Mouse (Mus musculus) natural killer cell, adult 2 months (primary cell): ENCODE results near the gene Oas2.
A peak's percentile ranks its signal among the peaks of the same experiment; 100 is the strongest.

Experiments
- DNase-seq, 2 experiments: peaks; one replicate each; pipeline ENCODE4 v3.0.0; 2022; ENCODE audit warnings: low spot score in 2 of 2

Gene Oas2

GRCm38 (mm10) chr5:120696865-120697264 is 52.8 kb downstream of the Oas2 start:
- DNase-seq, result peak in 1 of 2 experiments; percentile 83

DNA sequence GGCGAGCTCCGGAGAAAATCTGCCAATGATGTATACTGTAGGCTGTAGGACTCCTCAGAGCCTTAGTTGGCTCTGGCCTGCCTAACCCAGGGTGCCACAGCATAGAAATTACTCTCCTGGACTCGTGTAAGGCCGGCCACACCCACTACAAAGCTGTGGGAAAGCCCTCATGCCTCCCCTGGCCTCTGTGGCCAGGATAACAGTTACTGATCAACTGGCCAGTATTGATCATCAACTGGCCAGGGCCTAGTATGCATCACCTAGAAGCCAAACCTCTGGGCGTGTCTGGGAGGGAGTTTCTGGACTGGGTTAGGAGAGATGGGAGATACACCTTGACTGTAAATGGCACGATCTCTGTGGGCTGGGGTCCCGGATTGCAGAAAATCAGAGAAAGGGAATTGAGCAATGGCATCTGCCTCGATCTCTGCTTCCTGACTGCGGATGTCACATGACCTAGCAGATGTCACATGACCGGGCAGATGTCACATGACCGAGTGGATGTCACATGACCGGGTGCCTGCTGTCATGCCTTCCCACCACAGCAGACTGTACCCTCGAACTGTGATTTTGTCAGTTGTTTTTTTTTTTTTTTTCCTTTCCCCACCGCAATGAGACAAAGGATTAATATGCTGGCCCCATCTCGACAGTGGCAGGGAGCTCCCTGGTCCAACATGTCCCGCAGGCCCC is 53.5 kb downstream of the Oas2 start:
- DNase-seq, result peak in 1 of 2 experiments; percentile 61

GRCm38 (mm10) chr5:120694695-120695074 is 55.0 kb downstream of the Oas2 start:
- DNase-seq, result no peak

DNA sequence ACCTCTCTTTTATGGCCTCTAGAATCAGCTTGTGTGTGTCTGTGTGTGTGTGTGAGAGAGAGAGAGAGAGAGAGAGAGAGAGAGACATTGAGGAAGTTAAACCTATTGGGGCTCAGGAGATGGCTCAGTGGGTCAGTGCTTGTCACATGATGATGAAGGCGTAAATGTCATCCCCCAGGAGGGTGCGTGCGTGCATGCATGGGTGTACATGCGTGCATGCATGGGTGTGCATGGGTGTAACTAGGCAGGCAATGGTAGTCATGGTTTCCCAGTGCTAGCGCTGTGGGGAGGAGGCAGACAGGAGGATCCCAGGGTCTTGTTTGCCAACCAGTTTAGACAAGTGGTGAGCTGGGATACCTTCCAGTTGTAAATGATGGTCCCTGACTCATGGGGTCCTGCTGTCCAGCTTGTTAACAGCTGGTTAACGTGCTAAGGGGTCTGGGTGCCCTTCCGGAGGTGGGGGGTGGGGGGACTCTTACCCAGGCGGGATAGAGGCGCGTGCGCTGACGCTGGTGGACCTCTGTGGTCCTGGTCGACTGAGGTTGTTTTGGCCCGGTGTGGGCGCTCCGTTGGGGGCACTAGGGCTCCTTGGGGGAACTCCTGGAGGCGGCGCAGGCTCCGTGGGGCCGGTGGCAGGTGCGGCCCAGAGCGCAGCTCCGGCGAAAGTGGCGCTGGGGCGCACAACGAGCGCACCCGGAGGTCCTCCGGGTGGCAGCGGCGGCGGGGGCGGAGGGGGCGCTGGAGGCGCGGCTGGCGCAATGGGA is 55.5 kb downstream of the Oas2 start:
- DNase-seq, result peak in 1 of 2 experiments; percentile 87

DNA sequence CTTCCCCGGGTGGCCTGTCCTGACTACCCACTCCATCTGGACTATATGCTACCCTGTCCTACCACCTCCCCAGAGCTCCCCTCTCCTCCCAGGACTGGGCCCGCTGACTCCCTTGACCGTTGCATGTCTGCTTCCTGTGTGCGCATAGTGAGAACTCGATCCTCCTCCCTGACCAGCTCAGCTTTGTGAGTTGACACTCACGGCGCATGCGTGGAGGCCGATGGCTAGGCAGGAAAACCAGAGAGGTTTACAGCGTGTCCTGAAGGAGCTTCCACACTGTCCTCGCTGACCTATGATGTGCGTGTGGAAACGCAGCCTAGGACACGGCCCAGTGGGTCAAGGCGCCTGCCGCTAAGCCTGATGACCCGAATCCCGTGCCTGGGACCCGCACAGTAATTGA is 57.6 kb downstream of the Oas2 start:
- DNase-seq, result no peak

- no peak for DNase-seq
Measured at GRCm38 (mm10) chr5:120690417-120690816, 59.2 kb downstream of the Oas2 start.

GRCm38 (mm10) chr5:120688434-120688833 is 61.2 kb downstream of the Oas2 start:
- DNase-seq, result peak; percentile 34 to 63

- DNase-seq, result peak in 1 of 2 experiments; percentile 65
Measured at GRCm38 (mm10) chr5:120687897-120688296, 61.8 kb downstream of the Oas2 start.

- no peak for DNase-seq
Measured at GRCm38 (mm10) chr5:120687484-120687851, 62.2 kb downstream of the Oas2 start.

GRCm38 (mm10) chr5:120686749-120687483 is 62.7 kb downstream of the Oas2 start:
- no peak for DNase-seq

GRCm38 (mm10) chr5:120685678-120686077 is 64.0 kb downstream of the Oas2 start:
- DNase-seq, result peak; percentile 51 to 65

DNA sequence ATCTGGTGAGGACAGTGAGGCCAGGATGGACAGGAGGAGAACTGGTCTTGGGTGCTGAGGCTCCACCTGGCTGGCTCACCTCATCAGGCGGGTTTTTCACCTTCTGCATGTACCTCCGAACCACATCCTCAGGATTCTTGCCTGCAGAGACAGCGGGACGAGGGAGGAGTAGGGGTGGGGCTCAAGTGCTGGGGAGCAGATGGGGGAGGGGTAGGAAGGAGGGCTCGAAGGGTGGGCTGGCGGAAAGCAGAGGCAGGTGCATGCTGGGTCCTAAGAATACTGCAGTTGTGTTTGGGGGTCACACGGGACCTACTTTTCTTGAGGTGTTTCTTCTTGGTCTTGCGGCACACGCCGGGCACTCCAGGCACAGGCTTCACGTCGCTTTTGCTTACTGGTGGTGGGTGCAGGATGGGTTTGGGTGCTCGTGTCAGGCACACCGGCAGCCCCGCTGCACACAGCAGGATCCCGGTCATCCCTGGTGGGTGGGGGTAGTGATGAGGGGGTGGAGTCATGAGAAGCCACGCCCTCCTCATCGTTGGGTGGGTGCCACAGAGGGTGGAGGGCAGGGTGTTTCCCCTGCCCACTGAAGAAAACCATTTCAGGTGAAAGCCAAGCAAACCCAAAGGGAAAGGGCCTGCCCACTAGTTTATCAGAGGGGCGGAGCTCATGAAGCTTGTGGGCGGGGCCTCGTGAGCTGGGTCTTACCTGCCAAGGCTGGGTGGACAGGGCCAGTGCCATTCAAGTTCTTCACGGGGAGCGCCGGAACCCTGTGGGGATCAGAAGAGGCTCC is 66.5 kb downstream of the Oas2 start:
- no peak for DNase-seq

GRCm38 (mm10) chr5:120680918-120681317 is 68.7 kb downstream of the Oas2 start:
- no peak for DNase-seq
